Mouse (Mus musculus) kidney, adult 2 months (tissue): ENCODE results near the gene Pak1.

Experiments
- CTCF ChIP-seq: fragments of 200-500 bp; conservative IDR thresholded peaks from 2 replicates; pipeline ENCODE4 v1.5.1; 2011; ENCODE audit warnings: low read depth, mild to moderate bottlenecking, control low read depth, low read length, moderate library complexity, mixed read lengths; ENCODE audit not compliant: insufficient read depth, insufficient read length
- POLR2A ChIP-seq: fragments of 200-500 bp; IDR thresholded peaks from one replicate; pipeline ENCODE4 v1.6.1; 2011; ENCODE audit warnings: low read depth, low read length, control low read depth

DNA sequence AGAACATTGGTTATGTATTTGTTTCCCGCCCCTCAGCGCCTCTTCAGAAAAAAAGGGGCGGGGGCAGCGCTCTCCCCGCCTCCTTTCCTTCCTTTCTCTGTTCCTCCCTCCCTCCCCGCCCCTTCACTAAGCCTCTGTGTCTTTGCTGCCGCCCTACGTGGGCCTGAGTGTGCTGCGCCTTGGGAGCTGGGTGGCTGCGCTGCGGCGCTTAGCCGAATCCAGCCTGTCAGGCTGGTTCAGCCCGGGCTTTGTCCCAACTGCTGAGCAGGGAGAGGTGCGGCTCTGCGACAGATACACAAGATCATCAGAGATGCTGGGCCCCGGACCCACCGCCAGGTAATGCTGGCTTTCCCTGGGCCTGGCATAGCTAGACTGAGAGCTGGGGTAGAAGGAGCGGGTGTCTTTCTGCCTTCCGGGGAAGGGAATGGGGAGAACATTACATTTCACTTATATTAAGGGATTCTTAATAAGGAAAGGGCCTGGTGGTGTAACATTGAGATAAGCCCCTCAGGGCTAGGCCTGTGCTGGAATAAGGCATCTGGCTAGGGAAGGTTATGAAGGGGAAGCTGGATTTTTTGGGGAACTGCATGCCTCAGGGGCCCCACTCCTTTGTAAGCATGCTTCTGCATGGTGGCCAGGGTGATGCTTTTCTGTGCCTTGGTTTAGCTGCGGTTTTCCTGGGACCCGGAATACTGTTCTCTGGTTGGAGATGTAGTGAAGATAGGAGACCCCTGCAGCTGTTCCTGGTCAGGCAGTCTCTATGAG is 54.6 kb downstream of the Pak1 start:
- TF ChIP-seq CTCF (peak; percentile 32), POLR2A (peak; percentile 17)
